Mouse (Mus musculus) limb, embryonic 13.5 days (tissue): ENCODE data around the gene Parp1. TPM values are rescaled to one million over a fixed set of nuclear protein-coding genes. Genes with fewer than 3 reads are reported as not detected.

Source experiments
- ATAC-seq: fragments of 200-750 bp; cut with Nextera tagmentation; 2 replicates; pipeline ENCODE4 v1.8.0; 2017; ENCODE audit warnings: low read depth, moderate number of reproducible peaks, moderate TSS enrichment; ENCODE audit not compliant: low FRiP score
- H3K27ac ChIP-seq: fragments of 300-500 bp; sonication (generic); 2 replicates; pipeline ENCODE4 v1.5.1; 2015; ENCODE audit warnings: inconsistent platforms, mild to moderate bottlenecking, moderate library complexity
- H3K27me3 ChIP-seq: fragments of 300-500 bp; sonication (generic); 2 replicates; pipeline ENCODE4 v1.6.1; 2015; ENCODE audit warnings: mild to moderate bottlenecking, inconsistent platforms
- H3K36me3 ChIP-seq: fragments of 300-500 bp; sonication (generic); 2 replicates; pipeline ENCODE4 v1.6.1; 2015; ENCODE audit warnings: inconsistent platforms, mild to moderate bottlenecking, moderate library complexity
- H3K4me1 ChIP-seq: fragments of 300-500 bp; sonication (generic); 2 replicates; pipeline ENCODE4 v1.6.1; 2015; ENCODE audit warnings: inconsistent platforms
- H3K4me2 ChIP-seq: fragments of 300-500 bp; sonication (generic); replicated peaks from 2 replicates; pipeline ENCODE4 v1.6.1; 2015; ENCODE audit warnings: inconsistent platforms, mild to moderate bottlenecking, moderate library complexity
- H3K4me3 ChIP-seq: fragments of 300-500 bp; sonication (generic); 2 replicates; pipeline ENCODE4 v1.5.1; 2015; ENCODE audit warnings: moderate library complexity, mild to moderate bottlenecking, inconsistent platforms
- H3K9ac ChIP-seq: fragments of 300-500 bp; sonication (generic); 2 replicates; pipeline ENCODE4 v1.6.1; 2015; ENCODE audit warnings: mild to moderate bottlenecking, inconsistent platforms
- H3K9me3 ChIP-seq: fragments of 300-500 bp; sonication (generic); 2 replicates; pipeline ENCODE4 v1.6.1; 2016; ENCODE audit warnings: inconsistent platforms
- WGBS: fragments of 180-500 bp; shearing (Covaris S2); methylation state at CpG from one replicate; pipeline ENCODE4 v1.1.7; 2015; 5-methylcytosine and 5-hydroxymethylcytosine counted together
- polyA plus RNA-seq: library from polyadenylated mRNA; unstranded; fragments of >200 nt; fragmentation: Nextera tagmentation; extraction: Ambion mirVana; gene quantifications from 2 replicates; pipeline ENCODE4 v1.2.1, GENCODE M21; 2015

Parp1 gene
- polyA plus RNA-seq, 1 experiment from 2014 or later: 144 TPM

DNA sequence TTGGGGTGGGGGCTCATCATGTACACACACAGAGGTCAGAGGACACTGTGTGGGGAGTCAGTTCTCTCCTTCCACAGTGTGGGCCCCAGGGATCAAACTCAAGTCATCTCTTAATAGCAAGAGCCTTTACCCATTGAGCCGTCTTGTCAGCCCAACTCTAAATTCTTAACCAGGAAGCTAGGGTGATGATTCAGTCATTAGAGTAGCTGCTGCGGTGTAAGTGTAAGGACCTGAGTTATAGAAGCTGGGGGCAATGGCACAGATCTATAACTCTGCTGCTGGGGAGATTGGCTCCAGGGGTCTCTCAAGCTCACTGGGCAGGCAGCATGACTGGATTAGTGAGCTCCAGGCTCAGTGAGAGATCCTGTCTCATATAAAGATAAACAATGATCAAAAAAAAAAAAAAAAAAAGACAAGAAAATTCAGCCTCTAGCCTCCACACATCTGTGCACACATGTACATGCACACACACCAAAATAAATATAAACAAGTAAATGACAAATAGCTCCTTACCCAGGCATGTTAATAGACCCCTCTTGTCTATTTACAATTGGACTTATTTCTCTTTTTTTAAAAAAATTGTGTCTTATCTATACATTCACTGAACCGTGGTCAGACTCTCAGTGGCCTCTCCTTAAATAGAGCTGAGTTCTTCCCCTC lies 25.9 kb upstream of the Parp1 start:
- Histone ChIP-seq H3K27me3 (peaks cover 10% of the 10 kb centered on the region; the same call in 1 of the 2 replicates), H3K27ac (no peak overlapping the region), H3K4me1 (peaks cover 21% of the 10 kb centered on the region), H3K4me2 (no peak overlapping the region), H3K9me3 (no peaks in the 10 kb centered on the region), H3K4me3 (no peak overlapping the region), H3K9ac (no peak overlapping the region), H3K36me3 (no peaks in the 10 kb centered on the region)
- ATAC-seq: no peak
- WGBS: 88% methylated on average over 3 of the region's 3 CpGs

DNA sequence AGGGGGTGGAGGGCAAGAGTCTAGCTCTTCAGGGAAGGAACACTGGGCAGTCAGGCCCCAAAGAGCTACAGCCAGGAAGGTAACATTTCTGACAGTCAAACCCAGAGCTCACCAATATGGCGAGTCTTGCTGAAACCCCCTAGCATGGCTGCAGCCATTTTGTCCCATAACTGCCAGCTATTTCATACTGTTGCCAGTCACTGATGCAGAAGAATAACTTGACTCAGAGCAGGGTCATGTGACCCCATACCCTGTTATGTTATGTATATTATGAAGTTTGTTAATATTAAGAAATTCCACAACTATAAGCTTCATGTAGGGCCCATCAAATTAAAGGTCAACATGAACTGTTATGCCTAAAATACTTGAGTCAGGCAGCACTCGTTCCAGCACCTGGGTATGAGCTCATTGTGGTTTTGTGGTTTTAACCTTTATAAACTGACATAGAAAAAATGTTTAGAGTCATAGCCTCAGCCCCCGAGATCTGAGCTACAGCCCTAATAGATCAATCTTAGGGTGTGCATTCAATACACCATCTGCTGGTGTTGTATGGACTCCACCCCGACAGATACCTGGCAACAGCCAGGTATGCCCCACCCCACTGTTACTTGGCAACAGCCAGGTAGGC lies 22.7 kb upstream of the Parp1 start:
- H3K36me3 ChIP-seq: no peaks in the 10 kb centered on the region
- 69% methylated on average over 4 of the region's 4 CpGs for WGBS
- ATAC-seq: no peak
- peaks cover 25% of the 10 kb centered on the region for H3K27me3 ChIP-seq
- no peaks in the 10 kb centered on the region for H3K9me3 ChIP-seq
- peaks cover 37% of the 10 kb centered on the region for H3K4me1 ChIP-seq
- H3K9ac ChIP-seq: no peak overlapping the region
- no peak overlapping the region for H3K4me3 ChIP-seq
- no peak overlapping the region for H3K27ac ChIP-seq
- H3K4me2 ChIP-seq: no peak overlapping the region

DNA sequence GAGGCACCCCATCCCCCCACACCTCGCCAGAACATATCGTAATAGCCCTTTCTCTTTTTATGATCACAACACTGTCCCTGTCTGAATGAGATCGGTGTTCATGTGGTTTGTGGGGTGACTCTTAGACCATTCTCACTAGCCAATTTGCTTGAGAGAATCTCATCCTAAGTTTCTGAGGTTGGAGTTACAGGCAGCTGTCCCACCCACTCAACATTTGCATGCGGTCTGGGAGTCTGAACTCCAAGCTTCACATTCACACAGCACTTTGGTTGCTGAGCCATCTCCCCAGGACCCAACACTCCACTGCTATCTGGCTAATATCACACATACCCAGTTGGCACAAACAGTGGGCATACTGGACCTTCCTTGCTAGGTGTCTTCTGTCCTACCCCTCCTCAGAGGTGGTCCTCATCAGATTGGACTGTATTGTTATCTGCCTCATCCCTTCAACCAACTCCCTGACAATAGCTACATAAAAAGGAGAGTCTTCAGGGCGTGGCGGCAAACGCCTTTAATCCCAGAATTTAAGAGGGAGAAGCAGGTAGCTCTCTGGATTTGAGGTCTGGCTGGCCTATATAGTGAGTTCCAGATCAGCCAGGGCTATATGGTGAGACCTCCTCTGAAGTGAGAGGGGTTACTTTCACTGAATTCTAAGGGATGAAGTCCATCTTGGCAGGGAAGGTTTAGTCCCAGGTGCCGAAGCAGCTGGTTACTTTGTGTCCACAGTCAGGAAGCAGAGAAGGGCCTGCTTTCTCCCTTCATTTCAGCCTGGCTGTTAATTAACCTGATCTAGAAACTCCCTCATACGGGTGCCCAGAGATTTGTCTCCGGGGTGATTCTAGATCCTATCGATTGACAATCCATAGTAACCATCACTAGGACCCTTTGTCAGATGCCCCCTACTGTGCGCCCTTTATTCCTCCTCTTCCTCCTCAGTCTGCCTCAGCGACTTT lies 21.6 kb upstream of the Parp1 start:
- peak overlapping the region; percentile 55 for H3K9ac ChIP-seq
- peaks cover 31% of the 10 kb centered on the region for H3K4me1 ChIP-seq
- 43% methylated on average over 13 of the region's 13 CpGs for WGBS
- H3K4me3 ChIP-seq: peak overlapping the region; percentile 18; the same call in 1 of the 2 replicates
- no peaks in the 10 kb centered on the region for H3K9me3 ChIP-seq
- H3K36me3 ChIP-seq: no peaks in the 10 kb centered on the region
- peak overlapping the region; percentile 56 for H3K4me2 ChIP-seq
- H3K27me3 ChIP-seq: peaks cover 25% of the 10 kb centered on the region
- ATAC-seq: no peak
- H3K27ac ChIP-seq: peak overlapping the region; percentile 22; the same call in 1 of the 2 replicates

DNA sequence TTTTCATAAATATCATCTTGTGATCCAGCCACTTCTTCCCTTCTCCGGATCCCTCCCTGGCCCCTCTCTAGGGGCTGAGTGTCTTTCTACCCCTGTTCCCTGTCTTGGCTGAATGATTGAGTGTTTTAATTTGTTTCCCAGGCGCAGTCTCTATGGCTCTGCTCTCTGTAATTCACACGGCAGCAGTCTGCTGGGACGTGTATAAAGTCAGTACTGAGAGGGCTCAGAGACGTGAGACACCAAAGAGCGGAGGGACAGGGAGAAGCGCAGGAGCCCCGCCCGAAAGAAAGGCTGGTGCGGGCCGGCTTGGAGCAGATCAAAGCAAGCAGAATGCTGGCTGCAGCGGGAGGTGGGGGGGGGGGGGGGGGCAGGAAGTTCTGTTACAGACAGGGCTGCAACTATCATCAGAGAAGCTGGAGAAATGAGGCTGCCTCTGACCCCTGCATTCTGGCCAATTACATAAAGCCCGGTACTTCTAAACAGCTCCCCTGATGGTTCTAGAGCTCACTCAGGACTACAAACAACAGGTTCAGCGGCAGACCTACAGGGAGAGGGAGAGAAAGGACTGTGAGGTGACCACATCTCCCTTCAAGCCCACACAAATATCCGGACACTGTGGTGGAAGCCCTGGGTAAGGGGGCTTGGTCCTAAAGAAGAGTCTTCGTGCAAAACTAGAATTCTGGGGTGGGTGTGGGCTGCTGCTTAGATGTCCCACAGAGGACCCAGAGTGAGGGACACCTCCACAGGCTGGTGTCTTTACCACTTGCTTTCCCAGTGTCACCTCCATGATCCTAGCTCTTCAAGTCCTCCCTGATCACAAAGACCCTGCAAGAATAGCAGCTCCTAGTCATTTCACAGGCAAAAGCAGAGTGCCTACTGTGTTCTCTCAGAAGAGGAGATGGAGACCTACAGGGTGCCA lies 20.7 kb upstream of the Parp1 start:
- ATAC-seq: peak; percentile 43; the same call in 1 of the 2 replicates
- Histone ChIP-seq H3K9me3 (no peaks in the 10 kb centered on the region), H3K36me3 (no peaks in the 10 kb centered on the region), H3K27me3 (peaks cover 25% of the 10 kb centered on the region), H3K4me1 (peaks cover 31% of the 10 kb centered on the region), H3K9ac (peak overlapping the region; percentile 55), H3K4me3 (peak overlapping the region; percentile 18), H3K27ac (peak overlapping the region; percentile 44), H3K4me2 (peak overlapping the region; percentile 56)
- WGBS: 2% methylated on average over 16 of the region's 16 CpGs

DNA sequence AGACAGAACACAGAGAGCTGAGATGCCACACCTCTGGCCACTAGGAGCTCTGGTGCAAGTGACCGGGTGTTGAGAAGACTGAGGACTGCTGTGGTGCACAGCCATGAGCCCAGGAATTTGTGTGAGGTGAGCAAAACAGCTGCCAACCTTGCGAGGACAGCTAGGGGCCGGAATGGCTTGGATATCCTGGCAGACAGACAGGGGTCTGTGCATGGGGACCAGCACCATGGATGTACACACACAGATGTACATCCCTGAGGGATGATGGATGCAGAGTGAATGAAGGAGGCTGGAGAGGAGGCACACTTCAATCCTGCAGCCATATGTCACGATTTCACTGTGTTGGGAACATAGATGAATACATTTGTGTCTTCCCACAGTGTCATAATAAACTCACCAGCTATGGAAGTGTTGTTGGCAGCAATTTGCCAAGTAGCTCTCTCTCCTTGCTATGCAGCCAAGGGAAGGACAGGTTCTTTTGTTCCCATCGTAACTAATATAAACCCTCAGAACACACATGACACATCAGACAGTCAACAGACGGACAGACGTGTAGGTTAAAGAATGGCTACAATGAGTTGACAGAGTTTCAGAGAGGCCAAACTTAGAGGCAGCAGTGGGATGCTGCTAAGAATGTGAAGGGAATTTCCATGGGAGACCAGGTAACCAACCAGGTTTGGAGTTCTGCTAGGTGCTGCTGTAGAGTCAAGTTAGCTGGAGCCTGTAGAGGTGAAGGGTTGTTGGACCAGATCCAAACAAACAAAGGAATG lies 19.0 kb upstream of the Parp1 start:
- H3K27me3 ChIP-seq: peaks cover 25% of the 10 kb centered on the region
- no peak overlapping the region for H3K27ac ChIP-seq
- peaks cover 31% of the 10 kb centered on the region for H3K4me1 ChIP-seq
- no peaks in the 10 kb centered on the region for H3K36me3 ChIP-seq
- H3K9me3 ChIP-seq: no peaks in the 10 kb centered on the region
- H3K4me3 ChIP-seq: no peak overlapping the region
- no peak overlapping the region for H3K9ac ChIP-seq
- no peak for ATAC-seq
- WGBS: 75% methylated on average over 7 of the region's 7 CpGs
- no peak overlapping the region for H3K4me2 ChIP-seq

DNA sequence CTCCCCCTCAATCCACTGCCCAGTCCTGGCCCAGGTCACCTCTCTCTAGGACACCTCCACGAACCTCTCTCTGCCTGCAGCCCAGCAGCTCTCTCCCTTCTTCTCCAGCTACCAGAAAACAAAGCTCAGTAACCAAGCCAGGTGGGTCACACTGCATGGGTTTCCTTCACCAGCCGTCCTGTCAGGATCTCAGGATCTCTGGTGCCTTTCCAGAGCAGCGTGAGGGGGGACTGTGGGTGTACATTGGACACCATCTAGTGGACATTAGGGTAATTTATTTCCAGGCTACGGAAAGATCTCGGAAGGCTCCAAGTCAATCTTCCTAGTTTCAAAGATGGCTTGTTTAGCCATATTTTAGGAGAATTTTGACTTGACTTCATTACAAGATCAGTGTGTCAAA lies 18.0 kb upstream of the Parp1 start:
- peaks cover 25% of the 10 kb centered on the region for H3K27me3 ChIP-seq
- H3K9ac ChIP-seq: no peak overlapping the region
- 0 out of 2 replicates have a peak, but pooled peaks have one; percentile 54 for ATAC-seq

DNA sequence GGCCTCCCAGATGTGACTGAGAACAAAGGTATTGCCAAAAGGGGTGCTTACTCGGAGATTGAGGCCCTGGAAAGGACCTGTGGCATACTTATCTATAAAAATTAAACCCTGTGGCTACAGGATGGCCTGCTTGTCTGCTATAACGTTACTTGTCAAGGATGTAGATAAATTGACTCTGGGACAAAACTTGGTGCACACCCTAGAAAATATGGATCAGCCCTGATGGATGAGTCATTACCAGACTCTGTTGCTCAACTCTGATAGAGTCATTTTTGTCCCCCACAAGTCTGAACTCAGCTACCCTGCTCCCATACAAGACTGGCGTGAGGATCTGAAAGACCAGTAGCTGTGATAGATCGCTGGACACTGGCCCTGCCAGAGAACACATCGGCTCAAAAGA lies 11.8 kb upstream of the Parp1 start:
- Histone ChIP-seq H3K4me1 (peaks cover 8% of the 10 kb centered on the region; the same call in 1 of the 2 replicates), H3K36me3 (no peaks in the 10 kb centered on the region), H3K9ac (no peak overlapping the region), H3K4me2 (no peak overlapping the region), H3K9me3 (no peaks in the 10 kb centered on the region), H3K27me3 (no peaks in the 10 kb centered on the region), H3K4me3 (no peak overlapping the region), H3K27ac (no peak overlapping the region)
- WGBS: 77% methylated on average over 5 of the region's 5 CpGs
- no peak for ATAC-seq

More for the DNA sequence above, 18.0 kb upstream of the Parp1 start:
- Histone ChIP-seq H3K4me3 (no peak overlapping the region), H3K9me3 (no peaks in the 10 kb centered on the region), H3K4me1 (peaks cover 31% of the 10 kb centered on the region), H3K27ac (no peak overlapping the region), H3K36me3 (no peaks in the 10 kb centered on the region), H3K4me2 (no peak overlapping the region)
- 19% methylated on average over 5 of the region's 5 CpGs for WGBS

DNA sequence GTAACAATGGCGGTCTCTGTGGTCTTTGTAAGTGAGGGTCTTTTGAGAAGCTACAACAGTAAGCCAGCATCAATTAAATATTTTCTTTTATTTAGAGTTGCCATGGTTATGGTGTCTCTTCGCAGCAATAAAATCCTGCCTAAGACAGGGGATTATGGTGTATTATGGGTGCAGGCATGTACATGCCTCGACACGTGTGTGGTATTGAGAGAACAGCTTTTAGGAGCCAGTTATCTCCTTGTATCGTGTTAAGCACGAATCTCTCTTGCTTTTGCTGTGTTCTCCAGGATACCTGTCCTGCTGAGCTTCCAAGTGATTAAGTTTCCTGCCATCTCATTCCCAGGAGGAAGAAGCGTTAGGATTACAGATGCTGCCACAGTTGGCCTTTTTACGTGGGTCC lies 9.3 kb upstream of the Parp1 start:
- H3K4me1 ChIP-seq: peaks cover 8% of the 10 kb centered on the region
- H3K9ac ChIP-seq: no peak overlapping the region
- H3K36me3 ChIP-seq: no peaks in the 10 kb centered on the region
- no peaks in the 10 kb centered on the region for H3K9me3 ChIP-seq
- H3K27ac ChIP-seq: no peak overlapping the region
- H3K27me3 ChIP-seq: no peaks in the 10 kb centered on the region
- ATAC-seq: no peak
- 54% methylated on average over 8 of the region's 8 CpGs for WGBS
- H3K4me3 ChIP-seq: no peak overlapping the region
- H3K4me2 ChIP-seq: no peak overlapping the region

DNA sequence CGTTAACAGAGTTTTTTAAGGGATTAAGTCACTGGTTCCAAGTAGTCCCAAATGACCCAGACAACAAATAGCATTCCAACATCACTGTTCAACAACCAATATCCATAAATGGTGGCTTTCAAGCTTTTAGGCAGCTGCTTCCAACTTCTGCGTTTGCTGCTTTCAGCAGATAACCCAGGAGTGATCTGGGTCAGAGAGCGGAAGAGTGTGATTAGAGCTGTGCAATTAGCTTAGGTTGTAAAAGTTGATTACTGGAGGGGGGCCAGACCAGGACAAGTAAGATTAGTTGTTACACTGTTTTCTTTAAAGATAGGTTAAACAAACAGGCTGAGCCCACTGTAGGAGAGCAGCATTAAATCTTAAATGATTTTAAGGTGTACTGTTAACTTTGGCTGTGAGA lies 7.5 kb upstream of the Parp1 start:
- Histone ChIP-seq H3K27me3 (no peaks in the 10 kb centered on the region), H3K9ac (no peak overlapping the region), H3K9me3 (no peaks in the 10 kb centered on the region), H3K36me3 (no peaks in the 10 kb centered on the region), H3K4me3 (no peak overlapping the region), H3K4me1 (peaks cover 8% of the 10 kb centered on the region), H3K4me2 (no peak overlapping the region), H3K27ac (no peak overlapping the region)
- ATAC-seq: no peak
- 13% methylated on average over 3 of the region's 3 CpGs for WGBS

DNA sequence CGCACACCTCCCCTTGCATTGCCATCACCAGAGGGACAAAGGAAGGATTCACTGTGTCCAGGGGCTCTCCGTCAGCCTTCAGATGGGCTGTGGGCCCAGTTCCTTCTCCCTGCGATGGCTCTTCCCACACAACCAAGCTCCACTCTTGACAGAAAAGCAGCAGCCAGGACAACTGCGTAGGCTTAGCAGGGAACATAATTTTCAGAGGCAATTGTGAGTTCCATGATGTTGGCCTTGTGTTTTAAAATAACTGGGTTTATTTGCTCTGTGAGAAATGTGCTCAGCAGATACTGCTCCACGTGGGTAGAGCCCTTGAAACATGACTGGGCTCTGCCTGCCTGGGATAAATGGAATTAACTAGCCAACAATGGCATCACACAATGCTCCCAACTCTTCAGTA lies 3.8 kb upstream of the Parp1 start:
- 79% methylated on average over 5 of the region's 5 CpGs for WGBS
- ATAC-seq: no peak
- H3K9ac ChIP-seq: no peak overlapping the region

DNA sequence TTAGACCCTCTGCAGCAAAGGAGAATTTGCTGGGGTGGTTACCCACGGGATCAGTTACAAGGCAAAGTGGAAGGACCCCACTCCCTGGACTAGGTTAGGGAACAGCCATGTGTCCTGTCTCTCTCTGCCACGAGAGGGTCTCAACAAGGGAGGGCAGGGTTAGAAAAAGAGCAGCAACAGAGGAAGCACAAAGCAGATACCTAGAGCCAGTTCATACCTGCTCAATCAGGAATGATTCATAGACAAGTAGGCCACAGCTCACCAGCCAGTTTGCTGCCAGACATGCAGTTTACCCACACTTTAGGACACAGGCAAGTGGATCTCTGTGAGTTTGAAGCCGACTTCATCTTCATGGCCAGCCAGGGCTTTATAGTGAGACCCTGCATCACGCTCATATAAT lies 963 bp upstream of the Parp1 start:
- H3K4me2 ChIP-seq: no peak overlapping the region
- H3K36me3 ChIP-seq: peaks cover 14% of the 10 kb centered on the region
- H3K4me1 ChIP-seq: peaks cover 28% of the 10 kb centered on the region
- WGBS: 69% methylated on average over 4 of the region's 4 CpGs
- H3K9ac ChIP-seq: no peak overlapping the region
- H3K9me3 ChIP-seq: no peaks in the 10 kb centered on the region
- no peak overlapping the region for H3K4me3 ChIP-seq
- no peaks in the 10 kb centered on the region for H3K27me3 ChIP-seq
- no peak for ATAC-seq
- H3K27ac ChIP-seq: no peak overlapping the region

More for the DNA sequence above, 3.8 kb upstream of the Parp1 start:
- peaks cover 10% of the 10 kb centered on the region for H3K4me1 ChIP-seq
- H3K4me3 ChIP-seq: no peak overlapping the region
- no peak overlapping the region for H3K27ac ChIP-seq
- no peaks in the 10 kb centered on the region for H3K27me3 ChIP-seq
- no peaks in the 10 kb centered on the region for H3K9me3 ChIP-seq
- no peak overlapping the region for H3K4me2 ChIP-seq
- H3K36me3 ChIP-seq: no peaks in the 10 kb centered on the region
